Mouse (Mus musculus): ENCODE results near the gene Smpdl3b. TPM values are rescaled to one million over a fixed set of nuclear protein-coding genes. Genes with fewer than 3 reads are reported as not detected.
A peak's percentile ranks its signal among the peaks of the same experiment; 100 is the strongest.
"Not testable (repeated sequence)": the region's sequence is repeated elsewhere in the genome, so short reads cannot be mapped to it uniquely, and the experiment has no call there.

The Smpdl3b gene
- total RNA-seq, 4 experiments from 2014 or later = 3.4 to 4.6 (median 4.0) TPM

DNA sequence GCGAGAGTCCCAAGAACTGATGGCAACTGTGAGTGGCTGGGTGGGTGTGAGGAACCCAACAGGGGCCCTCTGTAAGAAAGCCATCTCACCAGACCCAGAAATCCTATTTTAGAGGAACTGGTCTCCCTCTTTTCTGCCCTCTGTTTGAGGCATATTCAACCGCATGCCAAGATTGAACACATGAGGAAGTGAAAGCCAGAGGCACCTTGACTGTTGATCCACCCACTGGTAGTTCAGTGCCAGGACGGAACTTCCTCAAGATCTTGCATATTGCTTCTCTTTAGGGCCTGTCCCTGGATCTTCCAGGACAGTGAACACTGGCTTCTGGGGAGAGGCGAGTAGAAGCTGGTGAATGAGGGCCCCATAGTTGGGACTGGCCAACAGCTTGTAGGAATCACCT lies 23.2 kb upstream of the Smpdl3b start:
- no peak for DNase-seq (ENCODE audit: low spot score in 2 of 2)

DNA sequence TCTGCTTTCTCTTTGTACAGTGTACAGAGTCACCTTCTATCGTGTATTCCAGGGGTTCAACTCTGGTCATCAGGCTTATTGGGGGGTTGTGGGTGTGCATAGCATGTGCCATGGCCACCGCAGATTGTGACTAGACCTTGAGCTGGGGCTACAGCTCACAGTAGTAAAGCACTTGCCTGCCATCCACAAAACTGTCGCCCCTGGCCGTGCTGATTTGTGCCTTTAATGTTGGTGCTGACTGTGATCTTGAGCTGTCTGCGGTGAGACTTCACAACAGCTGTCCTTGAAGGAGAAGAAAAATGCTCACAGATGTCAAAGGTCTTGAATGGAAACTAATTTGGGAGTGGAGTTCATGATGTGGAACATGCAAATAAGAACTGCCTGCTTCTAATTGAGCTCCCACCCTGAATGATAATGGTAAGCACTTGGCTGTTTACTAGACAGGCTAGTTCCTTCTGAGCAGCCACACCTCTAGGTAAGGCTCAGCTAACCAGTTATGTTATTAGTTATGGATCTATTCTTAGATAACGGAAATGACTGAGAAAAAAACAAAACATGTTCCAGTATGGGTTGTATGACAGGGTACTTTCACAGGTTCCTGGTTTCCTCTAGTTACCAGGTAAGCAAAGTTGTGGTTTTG lies 21.6 kb upstream of the Smpdl3b start:
- DNase-seq (ENCODE audit: low spot score in 2 of 2) = no peak

DNA sequence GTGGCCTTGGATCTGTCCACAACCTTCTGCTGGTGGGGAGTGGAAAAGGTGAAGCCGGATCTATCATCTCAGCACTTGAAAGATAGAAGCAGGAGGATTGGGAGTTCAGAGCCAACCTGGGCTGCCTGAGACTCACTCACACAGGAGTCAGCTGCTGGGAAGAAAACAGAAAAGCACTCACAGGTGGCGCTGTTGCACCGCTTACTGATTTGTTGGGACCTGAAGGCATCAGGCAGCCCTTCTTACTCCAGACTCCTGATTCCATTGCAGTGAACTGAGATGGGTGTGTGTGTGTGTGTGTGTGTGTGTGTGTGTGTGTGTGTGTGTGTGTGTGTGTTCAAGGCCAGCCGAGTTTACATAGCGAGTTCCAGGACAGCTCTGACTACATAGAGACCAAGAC lies 19.7 kb upstream of the Smpdl3b start:
- peak; percentile 42 to 77 for DNase-seq (ENCODE audit: low spot score in 2 of 2)

DNA sequence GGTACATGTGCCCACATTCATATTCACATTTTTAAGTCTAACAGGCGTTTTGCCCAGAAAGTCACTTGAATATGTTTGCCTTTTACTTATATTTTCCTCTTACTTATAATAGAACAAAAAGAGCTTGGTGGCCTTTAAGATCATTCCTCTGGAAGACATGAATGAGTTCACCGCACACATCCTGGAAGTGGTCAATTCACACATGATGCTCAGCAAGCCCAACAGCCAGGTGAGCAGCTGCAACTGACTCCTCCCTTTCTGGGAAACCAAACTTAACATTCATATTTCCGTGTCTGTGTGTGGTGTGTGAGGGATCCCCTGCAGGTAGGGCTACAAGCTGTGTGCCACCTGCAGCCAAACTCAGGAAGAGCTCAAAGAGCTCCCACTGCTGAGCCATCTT lies 17.9 kb upstream of the Smpdl3b start:
- DNase-seq (ENCODE audit: low spot score in 2 of 2) = no peak

DNA sequence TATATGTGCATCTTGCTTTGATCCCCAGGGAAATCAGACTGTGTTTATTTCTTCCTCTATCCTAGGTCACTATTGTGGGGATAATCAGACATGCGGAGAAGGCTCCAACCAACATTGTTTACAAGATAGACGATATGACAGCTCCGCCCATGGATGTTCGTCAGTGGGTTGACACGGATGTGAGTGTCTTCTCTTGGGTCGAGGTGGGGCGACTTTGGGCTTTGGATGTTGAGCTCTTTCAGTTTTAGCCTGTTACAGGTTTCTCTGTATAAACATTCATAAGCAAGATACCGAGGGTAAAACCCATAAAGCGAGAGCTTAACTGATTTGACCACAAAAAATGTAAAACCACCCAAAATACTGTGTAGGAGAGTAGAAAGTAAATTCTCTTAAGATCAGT lies 14.7 kb upstream of the Smpdl3b start:
- no peak for DNase-seq (ENCODE audit: low spot score in 2 of 2)

DNA sequence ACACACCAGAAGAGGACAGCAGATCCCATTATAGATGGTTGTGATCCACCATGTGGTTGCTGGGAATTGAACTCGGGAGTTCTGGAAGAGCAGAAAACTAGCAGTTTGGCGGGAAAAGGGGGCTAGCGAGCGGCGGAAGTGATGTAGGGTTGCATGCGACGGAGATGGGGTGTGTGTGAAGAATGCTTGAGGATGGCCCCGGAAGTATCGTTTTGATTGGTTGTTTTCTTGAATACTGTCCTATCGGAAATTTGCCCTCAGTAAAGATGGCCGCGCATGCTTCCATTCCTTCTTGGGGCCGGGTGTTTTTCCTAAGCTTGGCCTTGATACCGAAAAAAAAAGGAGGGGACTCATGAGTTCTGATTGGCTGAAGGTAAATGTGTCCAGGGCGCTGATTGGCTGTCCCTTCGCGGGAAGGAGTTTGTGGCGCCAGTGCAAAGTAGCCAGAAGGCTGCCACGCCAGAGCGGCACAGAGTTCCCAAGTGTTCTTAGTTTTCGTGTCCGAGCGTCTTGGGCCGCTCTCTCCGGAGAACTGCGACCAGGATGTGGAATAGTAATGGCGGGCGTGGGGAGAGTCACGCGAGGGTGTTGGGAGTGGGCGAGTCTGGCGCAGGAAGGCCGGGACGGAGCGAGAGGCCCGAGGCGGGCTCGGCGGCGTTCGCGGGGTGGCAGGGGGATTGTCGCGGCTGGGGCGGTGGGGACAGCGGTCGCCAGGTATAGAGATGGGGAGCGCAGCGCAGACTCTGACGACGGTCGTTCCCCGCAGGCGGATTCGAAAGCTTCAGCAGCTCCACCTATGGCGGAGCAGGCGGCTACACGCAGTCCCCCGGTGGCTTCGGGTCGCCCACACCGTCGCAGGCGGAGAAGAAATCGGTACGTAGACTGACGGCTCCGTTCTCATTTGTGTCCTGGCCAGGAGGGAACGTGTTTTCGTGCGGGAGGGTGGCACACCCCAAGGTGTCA lies 11.1 kb upstream of the Smpdl3b start, which contains the start of gene Rpa2:
Rpa2 (plus strand) TSS at position 419 of the 963 bp plus-strand sequence.
- peak; percentile 99 to 100 for DNase-seq (ENCODE audit: low spot score in 2 of 2)

DNA sequence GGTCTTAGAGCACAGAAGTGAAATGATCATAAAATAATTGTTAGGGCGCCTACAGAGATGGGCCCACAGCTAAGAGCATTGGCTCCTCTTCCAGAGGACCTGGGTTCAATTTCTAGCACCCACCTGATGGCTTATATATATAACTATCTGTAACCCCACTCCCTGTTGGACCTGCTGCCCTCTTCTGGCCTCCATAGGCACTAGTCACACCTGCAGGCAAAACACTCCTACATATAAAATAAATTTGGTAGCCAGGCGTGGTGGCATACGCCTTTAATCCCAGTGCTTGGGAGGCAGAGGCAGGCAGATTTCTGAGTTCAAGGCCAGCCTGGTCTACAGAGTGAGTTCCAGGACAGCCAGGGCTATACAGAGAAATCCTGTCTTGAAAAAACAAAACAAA lies 6.1 kb upstream of the Smpdl3b start:
- DNase-seq (ENCODE audit: low spot score in 2 of 2) = not testable (repeated sequence)

DNA sequence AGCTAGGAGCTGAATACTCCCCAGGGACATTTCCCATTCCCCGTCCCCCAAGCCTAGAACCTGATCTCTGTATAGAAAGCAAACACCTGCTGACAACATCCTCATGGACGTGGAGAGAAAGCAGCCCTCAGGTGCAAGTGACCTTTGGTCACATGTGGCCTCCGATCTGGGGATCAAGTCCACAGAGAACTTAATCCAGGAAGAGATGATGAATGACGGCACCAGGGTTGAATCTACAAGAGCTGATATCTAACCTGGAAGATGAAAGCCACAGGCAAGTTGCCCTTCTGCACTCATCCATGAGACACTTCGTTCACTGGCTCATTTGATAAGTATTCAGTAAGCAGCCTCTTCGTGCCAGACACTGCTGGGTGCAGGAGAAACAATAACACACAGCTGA lies 5.5 kb upstream of the Smpdl3b start:
- DNase-seq (ENCODE audit: low spot score in 2 of 2) = no peak

DNA sequence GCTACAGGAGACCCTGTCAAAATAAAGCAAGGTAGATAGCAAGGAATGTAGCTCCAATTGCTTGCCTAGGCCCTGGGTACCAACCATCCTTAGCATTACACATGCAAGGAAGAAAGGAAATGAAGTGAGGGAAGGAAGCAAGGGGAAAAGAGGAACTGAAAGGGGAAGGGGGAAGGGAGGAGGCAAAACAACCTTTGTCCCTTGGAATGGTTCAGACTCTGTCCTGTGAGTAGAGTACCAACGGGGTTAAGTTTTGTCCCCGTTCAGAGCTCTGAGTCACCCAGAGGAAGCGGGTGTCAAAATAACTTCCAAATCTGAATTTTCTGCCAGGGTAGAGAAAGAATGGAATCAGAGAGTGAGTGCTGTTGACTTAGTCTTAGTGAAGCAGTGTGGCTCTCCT lies 3.2 kb upstream of the Smpdl3b start:
- DNase-seq (ENCODE audit: low spot score in 2 of 2) = no peak

DNA sequence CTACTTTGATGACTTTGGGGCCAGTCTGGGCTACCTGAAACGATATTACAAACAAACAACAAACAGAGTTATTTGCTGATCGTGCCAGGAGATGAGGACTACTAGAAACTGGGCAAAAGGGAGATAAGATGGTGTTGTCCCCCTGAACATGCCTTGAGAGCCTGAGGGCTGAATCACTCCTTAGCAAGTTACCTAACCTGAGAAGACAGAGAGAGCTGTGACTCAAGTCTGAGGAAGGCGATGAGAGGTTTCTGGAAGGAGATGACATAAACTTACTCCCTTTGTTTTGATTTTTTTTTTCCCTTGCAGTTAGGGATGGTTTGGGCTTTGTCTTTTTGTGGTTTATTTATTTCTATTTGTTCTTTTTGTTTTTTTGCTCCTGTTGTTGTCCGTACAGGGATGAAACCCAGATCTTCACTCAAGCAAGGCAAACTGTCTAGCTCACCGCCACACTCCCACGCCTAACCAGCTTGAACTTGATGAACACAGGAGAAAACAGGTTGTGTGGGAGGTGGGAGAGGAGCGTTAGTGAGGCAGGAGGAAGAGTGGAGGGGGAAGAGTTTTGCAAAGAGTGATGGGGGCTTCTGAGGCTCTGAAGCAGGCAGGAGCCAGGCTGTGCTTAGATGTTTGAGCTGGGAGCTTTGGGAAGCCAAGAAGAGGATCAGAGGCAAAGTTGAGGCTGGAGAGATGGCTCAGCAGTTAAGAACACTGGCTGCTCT lies 740 bp upstream of the Smpdl3b start:
- DNase-seq (ENCODE audit: low spot score in 2 of 2) = no peak

DNA sequence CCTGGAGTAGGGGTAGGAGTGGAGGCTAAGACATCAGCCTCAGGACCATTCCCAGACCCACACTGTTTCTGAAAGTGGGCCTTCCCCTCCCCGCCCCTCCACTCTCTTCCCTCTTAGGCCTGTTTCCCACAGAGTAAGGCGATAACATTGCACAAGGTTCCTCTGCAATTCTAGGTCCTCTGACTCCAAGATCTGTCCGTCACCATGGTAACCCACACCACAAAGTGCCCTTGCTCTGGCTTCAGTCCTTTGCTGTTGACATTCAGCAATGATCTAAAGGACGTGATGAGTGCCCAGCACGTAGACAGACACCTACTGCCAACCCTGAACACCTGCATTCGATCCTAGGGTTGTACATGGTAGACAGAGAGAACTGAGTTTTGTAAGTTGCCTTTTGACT lies 4.1 kb downstream of the Smpdl3b start:
- no peak for DNase-seq (ENCODE audit: low spot score in 2 of 2)

DNA sequence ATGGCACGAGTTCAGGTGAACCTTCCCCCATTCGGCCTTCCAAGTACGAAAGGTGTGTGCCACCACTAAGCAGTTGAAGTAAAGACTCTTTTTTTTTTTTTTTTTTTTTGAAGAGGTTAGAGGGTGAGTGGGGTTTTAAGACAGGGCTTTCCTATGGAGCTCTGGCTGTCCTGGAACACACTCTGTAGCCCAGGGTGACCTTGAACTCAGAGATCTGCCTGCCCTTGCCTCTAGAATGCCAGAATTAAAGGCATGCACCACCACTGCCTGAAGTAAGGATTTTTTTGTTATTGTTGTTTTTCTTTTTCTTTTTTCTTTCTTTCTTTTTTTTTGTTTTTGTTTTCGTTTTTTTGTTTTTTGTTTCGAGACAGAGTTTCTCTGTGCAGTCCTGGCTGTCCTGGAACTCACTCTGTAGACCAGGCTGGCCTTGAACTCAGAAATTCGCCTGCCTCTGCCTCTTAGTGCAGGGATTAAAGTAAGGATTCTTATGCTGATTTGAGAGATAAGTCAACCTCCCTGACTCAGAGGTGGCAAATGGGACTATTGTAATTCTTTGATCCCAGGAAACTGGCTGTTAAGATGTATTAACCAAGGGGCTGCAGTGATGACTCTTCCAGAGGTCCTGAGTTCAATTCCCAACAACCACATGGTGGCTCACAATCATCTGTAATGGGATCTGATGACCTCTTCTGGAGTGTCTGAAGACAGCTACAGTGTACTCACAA lies 7.6 kb downstream of the Smpdl3b start:
- no peak for DNase-seq (ENCODE audit: low spot score in 2 of 2)

DNA sequence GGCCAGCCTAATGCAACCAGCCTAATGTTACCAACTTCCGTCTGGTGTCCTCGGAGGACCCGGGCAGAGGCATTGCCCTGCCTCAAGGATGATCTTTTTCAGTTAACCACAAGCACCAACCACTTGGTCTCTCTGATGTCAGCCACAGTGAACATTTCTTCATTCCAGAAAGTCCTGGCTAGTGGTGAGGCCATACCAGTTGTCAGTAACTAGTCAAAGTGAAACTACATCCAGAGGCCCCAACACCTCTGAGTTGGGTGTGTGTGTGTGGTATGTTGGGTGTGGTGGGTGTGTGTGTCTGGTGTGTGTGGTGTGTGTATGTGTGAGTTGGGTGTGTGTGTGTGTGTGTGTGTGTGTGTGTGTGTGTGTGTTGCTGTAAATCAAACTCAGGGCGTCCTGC lies 8.3 kb downstream of the Smpdl3b start:
- DNase-seq (ENCODE audit: low spot score in 2 of 2) = no peak

DNA sequence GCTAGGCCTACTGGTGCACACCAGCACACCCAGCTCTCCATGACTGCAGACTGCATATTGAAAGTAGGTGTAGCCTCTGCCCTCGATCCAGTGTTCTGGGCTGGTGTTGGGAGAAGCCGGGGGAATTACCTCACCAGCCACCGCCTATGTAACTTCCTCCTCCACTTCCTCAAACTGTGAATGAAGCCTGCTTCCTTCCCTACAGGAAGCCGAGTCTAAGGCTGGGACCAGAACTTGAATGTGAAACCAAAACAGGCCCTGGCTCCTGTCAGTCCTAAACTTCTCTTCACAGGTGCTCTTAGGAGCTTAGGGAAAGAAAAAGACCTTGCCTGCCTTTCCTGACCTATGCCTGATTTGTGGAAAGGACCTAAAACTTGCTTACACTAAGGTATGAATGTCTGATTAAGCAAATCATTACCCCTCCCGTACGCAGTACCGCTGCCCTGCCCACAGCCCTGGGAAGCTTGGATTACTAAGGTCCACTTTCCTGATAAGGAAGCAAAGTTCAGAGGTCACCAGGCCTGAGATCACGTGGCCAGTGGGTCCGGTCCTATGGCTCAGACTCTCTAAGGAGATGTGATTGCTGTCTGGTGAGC lies 9.3 kb downstream of the Smpdl3b start:
- no peak for DNase-seq (ENCODE audit: low spot score in 2 of 2)

DNA sequence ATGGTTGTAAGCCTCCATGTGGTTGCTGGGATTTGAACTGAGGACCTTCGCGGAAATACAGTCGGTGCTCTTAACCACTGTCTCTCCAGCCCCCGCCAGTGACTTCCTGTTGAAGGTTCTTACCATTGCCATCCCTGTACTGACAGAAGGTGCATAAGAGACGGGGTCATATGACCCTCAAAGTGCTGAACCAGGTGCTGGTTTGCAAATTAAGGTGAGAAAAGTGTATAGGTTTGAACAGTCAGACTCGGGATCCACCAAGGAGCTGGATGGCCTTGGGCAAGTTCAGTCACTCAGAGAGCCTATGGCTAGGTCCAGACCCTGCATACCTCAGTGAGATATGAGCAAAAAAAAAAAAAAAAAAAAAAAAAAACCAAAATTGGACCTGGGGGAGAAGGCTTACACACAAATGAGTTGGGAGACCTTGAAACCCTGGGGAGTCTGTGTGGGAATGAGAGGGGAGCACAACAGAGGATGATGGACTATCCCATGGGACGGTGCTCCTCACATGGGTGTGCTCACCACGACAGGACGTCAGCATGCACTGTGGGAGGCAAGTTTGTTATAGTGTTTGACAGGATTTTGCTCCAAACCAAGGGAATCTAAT lies 10.0 kb downstream of the Smpdl3b start:
- DNase-seq (ENCODE audit: low spot score in 2 of 2) = no peak

DNA sequence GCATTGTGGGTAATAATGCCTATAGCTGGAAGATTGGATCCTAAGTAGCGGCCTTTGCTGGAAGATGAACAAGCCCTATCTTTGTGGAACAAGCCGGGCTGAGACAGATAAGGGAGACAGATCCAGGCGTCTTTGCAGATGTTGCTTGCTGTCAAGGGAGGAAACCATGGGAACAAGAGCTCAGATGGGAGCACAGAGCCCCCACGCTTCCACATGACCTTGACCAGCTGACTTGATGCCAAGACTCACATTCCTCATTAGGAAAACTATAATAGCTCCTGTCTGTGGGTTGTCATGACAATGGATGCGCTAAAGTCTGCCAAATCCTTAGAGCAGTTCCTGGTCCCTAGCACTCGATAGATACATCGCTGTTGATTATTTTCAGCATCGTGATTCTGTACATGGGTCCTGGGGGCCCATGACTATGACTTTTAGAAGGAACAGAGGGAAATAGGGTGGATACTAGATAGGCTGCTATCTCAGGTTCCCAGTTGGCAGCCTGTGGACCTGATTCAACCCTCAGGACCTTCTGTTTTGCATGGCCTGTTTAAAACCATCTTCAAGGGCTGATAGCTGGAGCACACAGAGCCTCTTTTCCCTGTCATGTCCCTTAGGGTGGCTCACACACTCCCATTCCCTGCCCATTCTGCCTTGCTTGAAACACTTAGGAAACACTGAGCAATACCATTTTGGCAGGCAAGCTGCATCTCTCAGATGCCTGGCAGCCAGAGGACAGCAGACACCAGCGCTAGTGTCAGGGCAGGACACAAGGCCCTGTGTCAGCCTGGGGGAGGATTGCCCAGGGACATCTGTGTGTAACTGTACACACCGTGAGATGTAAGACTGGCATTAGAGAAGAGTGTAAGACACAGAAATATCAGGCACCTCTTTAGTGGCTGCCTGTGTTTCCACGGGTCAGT lies 12.8 kb downstream of the Smpdl3b start:
- peak; percentile 68 to 78 for DNase-seq (ENCODE audit: low spot score in 2 of 2)

DNA sequence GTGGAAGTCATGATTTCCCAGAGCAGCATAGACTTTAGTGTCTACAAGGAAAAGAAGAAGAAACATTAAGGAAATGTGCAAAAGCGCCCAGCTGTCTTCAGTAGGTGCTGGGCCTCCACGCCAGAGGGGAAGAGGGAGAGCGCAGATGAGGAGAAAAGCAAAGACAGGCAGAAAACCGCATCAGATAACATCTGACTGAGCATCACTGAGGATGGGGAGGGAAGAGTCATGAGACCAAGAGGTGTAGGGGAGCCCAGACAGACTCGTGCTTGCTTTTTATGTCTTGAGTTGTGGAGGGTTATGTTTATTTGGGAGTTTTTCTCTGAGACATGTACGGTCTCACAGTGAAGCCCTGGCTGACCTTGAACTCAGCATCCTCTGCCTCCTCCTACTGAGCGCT lies 15.6 kb downstream of the Smpdl3b start:
- no peak for DNase-seq (ENCODE audit: low spot score in 2 of 2)

DNA sequence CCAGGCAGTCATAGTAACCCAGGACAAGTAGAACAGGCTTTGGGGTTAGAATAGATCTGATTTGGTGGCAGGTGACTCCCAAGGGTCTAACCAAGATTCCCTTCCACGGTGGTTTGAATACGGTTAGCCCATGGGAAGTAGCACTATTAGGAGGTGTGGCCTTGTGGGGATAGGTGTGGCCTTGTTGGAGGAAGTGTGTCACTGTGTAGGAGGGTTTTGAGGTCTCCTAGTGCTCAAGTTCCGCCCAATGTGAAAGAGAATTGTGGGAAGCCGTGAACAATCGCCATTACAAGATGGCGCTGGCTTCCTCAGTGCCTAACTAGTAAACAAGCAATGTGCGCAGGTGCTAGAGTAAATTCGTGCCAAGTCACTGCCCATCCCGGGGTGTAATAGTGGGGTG lies 19.9 kb downstream of the Smpdl3b start:
- DNase-seq (ENCODE audit: low spot score in 2 of 2) = not testable (repeated sequence)

DNA sequence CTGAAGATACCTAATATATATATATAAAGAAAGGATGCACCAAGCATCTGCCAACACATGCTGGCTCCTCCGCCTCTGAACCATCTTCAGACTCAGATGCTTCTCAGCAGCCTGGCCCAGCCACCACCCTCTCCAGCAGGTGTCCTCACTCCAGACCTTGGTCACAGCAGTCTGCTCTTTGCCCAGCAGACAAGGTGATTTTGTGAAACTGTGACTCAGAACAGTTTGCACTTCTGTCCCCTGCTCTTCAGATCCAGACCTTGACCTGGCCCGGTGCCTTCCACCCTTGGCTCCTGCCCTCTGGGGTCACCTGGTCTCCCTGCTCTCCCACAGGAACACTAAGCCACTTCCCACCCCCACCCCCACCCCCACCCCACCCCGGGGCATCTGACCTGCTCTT lies 21.2 kb downstream of the Smpdl3b start:
- DNase-seq (ENCODE audit: low spot score in 2 of 2) = no peak

All from layer of hippocampus, adult 8-10 months (tissue).